Mouse (Mus musculus) forebrain, embryonic 16.5 days (tissue): ENCODE measurements around the gene Gm28051. TPM values are rescaled to one million over a fixed set of nuclear protein-coding genes. Genes with fewer than 3 reads are reported as not detected.

Experiments
- ATAC-seq: fragments of 200-750 bp; cut with Nextera tagmentation; 2 replicates; pipeline ENCODE4 v1.8.0; 2017; ENCODE audit warnings: mild to moderate bottlenecking, moderate library complexity
- H3K27ac ChIP-seq: fragments of 300-500 bp; sonication (generic); 2 replicates; pipeline ENCODE4 v1.5.1; 2014; ENCODE audit warnings: low read length, control low read depth
- H3K27me3 ChIP-seq: fragments of 300-500 bp; sonication (generic); replicated peaks from 2 replicates; pipeline ENCODE4 v1.6.1; 2014; ENCODE audit warnings: low read length; ENCODE audit not compliant: control insufficient read depth, insufficient read depth
- H3K36me3 ChIP-seq: fragments of 300-500 bp; sonication (generic); 2 replicates; pipeline ENCODE4 v1.6.1; 2014; ENCODE audit not compliant: control insufficient read depth, insufficient read depth
- H3K4me1 ChIP-seq: fragments of 300-500 bp; sonication (generic); replicated peaks from 2 replicates; pipeline ENCODE4 v1.6.1; 2014; ENCODE audit warnings: low read length; ENCODE audit not compliant: control insufficient read depth, insufficient read depth
- H3K4me2 ChIP-seq: fragments of 300-500 bp; sonication (generic); 2 replicates; pipeline ENCODE4 v1.6.1; 2014; ENCODE audit warnings: mild to moderate bottlenecking, low read length, control low read depth
- H3K4me3 ChIP-seq: fragments of 300-500 bp; sonication (generic); replicated peaks from 2 replicates; pipeline ENCODE4 v1.5.1; 2014; ENCODE audit warnings: mild to moderate bottlenecking, low read length, control low read depth
- H3K9ac ChIP-seq: fragments of 300-500 bp; sonication (generic); replicated peaks from 2 replicates; pipeline ENCODE4 v1.6.1; 2014; ENCODE audit warnings: low read depth, low read length, control low read depth
- H3K9me3 ChIP-seq: fragments of 300-500 bp; sonication (generic); 2 replicates; pipeline ENCODE4 v1.6.1; 2016; ENCODE audit warnings: low read length; ENCODE audit not compliant: control insufficient read depth
- WGBS: fragments of 180-500 bp; shearing (Covaris S2); extraction: QIAGEN DNeasy Blood & Tissue Kit; methylation state at CpG from one replicate; pipeline ENCODE4 v1.1.7; 2014; 5-methylcytosine and 5-hydroxymethylcytosine counted together
- polyA plus RNA-seq: library from polyadenylated mRNA; unstranded; fragments of >200 nt; fragmentation: Nextera tagmentation; extraction: Ambion mirVana; gene quantifications from 2 replicates; pipeline ENCODE4 v1.2.1, GENCODE M21; 2015

Gm28051 gene
- polyA plus RNA-seq, 1 experiment from 2014 or later, result not detected

- ATAC-seq, result peak; percentile 66
- H3K27ac ChIP-seq, result peak overlapping the region; percentile 86
- peak overlapping the region; percentile 20 for H3K4me3 ChIP-seq
- H3K9ac ChIP-seq, result 0 out of 2 replicates have a peak overlapping the region, but pooled peaks have one; percentile 20
- H3K4me1 ChIP-seq, result peaks cover 21% of the 10 kb centered on the region
- H3K27me3 ChIP-seq, result no peaks in the 10 kb centered on the region
- no peaks in the 10 kb centered on the region for H3K36me3 ChIP-seq
- no peaks in the 10 kb centered on the region for H3K9me3 ChIP-seq
- peak overlapping the region; percentile 45 for H3K4me2 ChIP-seq
- WGBS, result 14% methylated on average over 16 of the region's 16 CpGs
These were observed 26.6 kb downstream of the Gm28051 start for GRCm38 (mm10) chr12:102730798-102731619.

GRCm38 (mm10) chr12:102729855-102730797 is 27.4 kb downstream of the Gm28051 start:
- H3K36me3 ChIP-seq, result no peaks in the 10 kb centered on the region
- 32% methylated on average over 26 of the region's 26 CpGs for WGBS
- H3K9me3 ChIP-seq, result no peaks in the 10 kb centered on the region
- H3K4me1 ChIP-seq, result peaks cover 21% of the 10 kb centered on the region
- H3K27ac ChIP-seq, result peak overlapping the region; percentile 86
- peak overlapping the region; percentile 20 for H3K4me3 ChIP-seq
- no peaks in the 10 kb centered on the region for H3K27me3 ChIP-seq
- peak overlapping the region; percentile 45 for H3K4me2 ChIP-seq
- H3K9ac ChIP-seq, result 0 out of 2 replicates have a peak overlapping the region, but pooled peaks have one; percentile 20
- peak; percentile 97 for ATAC-seq

- 71% methylated on average over 7 of the region's 7 CpGs for WGBS
These were observed 31.8 kb downstream of the Gm28051 start for GRCm38 (mm10) chr12:102725761-102726175.

GRCm38 (mm10) chr12:102725146-102725545 is 32.4 kb downstream of the Gm28051 start:
- H3K4me1 ChIP-seq, result peaks cover 6% of the 10 kb centered on the region
- no peak overlapping the region for H3K4me3 ChIP-seq
- no peaks in the 10 kb centered on the region for H3K27me3 ChIP-seq
- no peak for ATAC-seq
- no peaks in the 10 kb centered on the region for H3K9me3 ChIP-seq
- H3K4me2 ChIP-seq, result no peak overlapping the region
- H3K27ac ChIP-seq, result no peak overlapping the region
- no peak overlapping the region for H3K9ac ChIP-seq
- no peaks in the 10 kb centered on the region for H3K36me3 ChIP-seq
- WGBS, result 92% methylated on average over 6 of the region's 6 CpGs

More at GRCm38 (mm10) chr12:102725761-102726175, 31.8 kb downstream of the Gm28051 start:
- H3K4me3 ChIP-seq, result no peak overlapping the region
- H3K4me2 ChIP-seq, result no peak overlapping the region
- H3K9ac ChIP-seq, result no peak overlapping the region
- H3K27ac ChIP-seq, result no peak overlapping the region
- H3K4me1 ChIP-seq, result peaks cover 12% of the 10 kb centered on the region
- H3K36me3 ChIP-seq, result no peaks in the 10 kb centered on the region
- H3K27me3 ChIP-seq, result no peaks in the 10 kb centered on the region
- no peaks in the 10 kb centered on the region for H3K9me3 ChIP-seq
- no peak for ATAC-seq

GRCm38 (mm10) chr12:102723861-102724260 is 33.7 kb downstream of the Gm28051 start:
- Histone ChIP-seq H3K4me1 (peaks cover 4% of the 10 kb centered on the region; the same call in 1 of the 2 replicates), H3K4me2 (no peak overlapping the region), H3K27ac (peak overlapping the region; percentile 43), H3K27me3 (no peaks in the 10 kb centered on the region), H3K9ac (no peak overlapping the region), H3K36me3 (no peaks in the 10 kb centered on the region), H3K4me3 (no peak overlapping the region), H3K9me3 (no peaks in the 10 kb centered on the region)
- ATAC-seq, result peak; percentile 59
- 54% methylated on average over 6 of the region's 6 CpGs for WGBS

- no peak overlapping the region for H3K9ac ChIP-seq
- peaks cover 4% of the 10 kb centered on the region; the same call in 1 of the 2 replicates for H3K4me1 ChIP-seq
- no peaks in the 10 kb centered on the region for H3K9me3 ChIP-seq
- no peak overlapping the region for H3K4me2 ChIP-seq
- WGBS, result 73% methylated on average over 8 of the region's 8 CpGs
- ATAC-seq, result no peak
- H3K4me3 ChIP-seq, result no peak overlapping the region
- H3K27me3 ChIP-seq, result no peaks in the 10 kb centered on the region
- H3K36me3 ChIP-seq, result no peaks in the 10 kb centered on the region
- no peak overlapping the region for H3K27ac ChIP-seq
These were observed 34.6 kb downstream of the Gm28051 start for GRCm38 (mm10) chr12:102722966-102723365.

GRCm38 (mm10) chr12:102722451-102722850 is 35.1 kb downstream of the Gm28051 start:
- no peak overlapping the region for H3K4me3 ChIP-seq
- H3K36me3 ChIP-seq, result no peaks in the 10 kb centered on the region
- no peak overlapping the region for H3K27ac ChIP-seq
- no peak for ATAC-seq
- no peaks in the 10 kb centered on the region for H3K27me3 ChIP-seq
- 54% methylated on average over 11 of the region's 11 CpGs for WGBS
- peaks cover 4% of the 10 kb centered on the region; the same call in 1 of the 2 replicates for H3K4me1 ChIP-seq
- no peak overlapping the region for H3K9ac ChIP-seq
- no peaks in the 10 kb centered on the region for H3K9me3 ChIP-seq
- H3K4me2 ChIP-seq, result no peak overlapping the region

GRCm38 (mm10) chr12:102719552-102720315 is 37.8 kb downstream of the Gm28051 start:
- no peaks in the 10 kb centered on the region for H3K36me3 ChIP-seq
- H3K4me1 ChIP-seq, result peaks cover 4% of the 10 kb centered on the region; the same call in 1 of the 2 replicates
- WGBS, result 25% methylated on average over 13 of the region's 13 CpGs
- H3K9ac ChIP-seq, result no peak overlapping the region
- H3K4me3 ChIP-seq, result no peak overlapping the region
- H3K9me3 ChIP-seq, result no peaks in the 10 kb centered on the region
- peak overlapping the region; percentile 30 for H3K4me2 ChIP-seq
- no peak overlapping the region for H3K27ac ChIP-seq
- H3K27me3 ChIP-seq, result no peaks in the 10 kb centered on the region
- ATAC-seq, result peak; percentile 79
